Mouse (Mus musculus) frontal cortex, adult (tissue): ENCODE data around the gene Smarcc2.
"Not testable (repeated sequence)": the region's sequence is repeated elsewhere in the genome, so short reads cannot be mapped to it uniquely, and the experiment has no call there.

Experiments
- ATAC-seq: cut with Nextera tagmentation; 2 replicates; pipeline ENCODE4 v1.9.2; 2017; ENCODE audit warnings: mild to moderate bottlenecking, moderate library complexity, mixed read lengths; ENCODE audit not compliant: low TSS enrichment

Gene Smarcc2

GRCm38 (mm10) chr10:128442718-128443117, 16.3 kb upstream of the Smarcc2 start:
- no peak for ATAC-seq

GRCm38 (mm10) chr10:128444354-128444753, 14.7 kb upstream of the Smarcc2 start:
- no peak for ATAC-seq

GRCm38 (mm10) chr10:128445407-128445806, 13.6 kb upstream of the Smarcc2 start:
- no peak for ATAC-seq

- no peak for ATAC-seq
Measured at GRCm38 (mm10) chr10:128451014-128451413, 8.0 kb upstream of the Smarcc2 start.

- ATAC-seq, result no peak
Measured at GRCm38 (mm10) chr10:128454471-128454870, 4.6 kb upstream of the Smarcc2 start.

- 0 out of 2 replicates have a peak, but pooled peaks have one; percentile 5 for ATAC-seq
Measured at GRCm38 (mm10) chr10:128455280-128455679, 3.8 kb upstream of the Smarcc2 start.

GRCm38 (mm10) chr10:128457676-128458075, 1.4 kb upstream of the Smarcc2 start:
- no peak for ATAC-seq

GRCm38 (mm10) chr10:128458348-128458718, 715 bp upstream of the Smarcc2 start:
- ATAC-seq, result peak; percentile 39

- ATAC-seq, result peak; percentile 24; the same call in 1 of the 2 replicates
Measured at GRCm38 (mm10) chr10:128459409-128460269, 591 bp downstream of the Smarcc2 start.

- no peak for ATAC-seq
Measured at GRCm38 (mm10) chr10:128460270-128460630, 1.2 kb downstream of the Smarcc2 start.

GRCm38 (mm10) chr10:128474366-128474765, 15.3 kb downstream of the Smarcc2 start:
- ATAC-seq, result no peak

- ATAC-seq, result no peak
Measured at GRCm38 (mm10) chr10:128486370-128486769, 27.3 kb downstream of the Smarcc2 start.

GRCm38 (mm10) chr10:128487861-128488712, 29.0 kb downstream of the Smarcc2 start:
- ATAC-seq, result no peak

- no peak for ATAC-seq
Measured at GRCm38 (mm10) chr10:128488776-128489175, 29.7 kb downstream of the Smarcc2 start.

GRCm38 (mm10) chr10:128489380-128489779, 30.3 kb downstream of the Smarcc2 start:
- no peak for ATAC-seq

- no peak for ATAC-seq
Measured at GRCm38 (mm10) chr10:128489785-128490184, 30.7 kb downstream of the Smarcc2 start.

- no peak for ATAC-seq
Measured at GRCm38 (mm10) chr10:128490232-128490631, 31.2 kb downstream of the Smarcc2 start.

- no peak for ATAC-seq
Measured at GRCm38 (mm10) chr10:128490912-128491311, 31.9 kb downstream of the Smarcc2 start.

- ATAC-seq, result no peak
Measured at GRCm38 (mm10) chr10:128491495-128491894, 32.4 kb downstream of the Smarcc2 start.

- not testable (repeated sequence) for ATAC-seq
Measured at GRCm38 (mm10) chr10:128492051-128492450, 33.0 kb downstream of the Smarcc2 start.

GRCm38 (mm10) chr10:128492633-128493311, 33.7 kb downstream of the Smarcc2 start:
- peak; percentile 38 for ATAC-seq

- peak; percentile 3; the same call in 1 of the 2 replicates for ATAC-seq
Measured at GRCm38 (mm10) chr10:128493319-128493694, 34.3 kb downstream of the Smarcc2 start.
